Mouse (Mus musculus) midbrain, embryonic 14.5 days (tissue): Measurements from ENCODE around the gene Kif26b. TPM values are rescaled to one million over a fixed set of nuclear protein-coding genes. Genes with fewer than 3 reads are reported as not detected.

Source experiments
- ATAC-seq: fragments of 200-750 bp; cut with Nextera tagmentation; 2 replicates; pipeline ENCODE4 v1.8.0; 2017; ENCODE audit warnings: moderate number of reproducible peaks, moderate library complexity; ENCODE audit not compliant: low FRiP score, low TSS enrichment
- DNase-seq: peaks from one replicate; pipeline ENCODE4 v3.0.0-alpha.2; 2015
- H3K27ac ChIP-seq: fragments of 300-500 bp; sonication (generic); replicated peaks from 2 replicates; pipeline ENCODE4 v1.5.1; 2014; ENCODE audit warnings: mild to moderate bottlenecking, low read depth, low read length, moderate library complexity
- H3K27me3 ChIP-seq: fragments of 300-500 bp; sonication (generic); 2 replicates; pipeline ENCODE4 v1.6.1; 2014; ENCODE audit warnings: low read length, control low read depth, mixed read lengths; ENCODE audit not compliant: control insufficient read depth, insufficient read depth
- H3K36me3 ChIP-seq: fragments of 300-500 bp; sonication (generic); 2 replicates; pipeline ENCODE4 v1.6.1; 2014; ENCODE audit warnings: low read length, control low read depth; ENCODE audit not compliant: control insufficient read depth, insufficient read depth
- H3K4me1 ChIP-seq: fragments of 300-500 bp; sonication (generic); 2 replicates; pipeline ENCODE4 v1.6.1; 2014; ENCODE audit warnings: mild to moderate bottlenecking, antibody characterized with exemption, low read length, control low read depth; ENCODE audit not compliant: control insufficient read depth, insufficient read depth
- H3K4me2 ChIP-seq: fragments of 300-500 bp; sonication (generic); 2 replicates; pipeline ENCODE4 v1.6.1; 2014; ENCODE audit warnings: mild to moderate bottlenecking, low read length, moderate library complexity
- H3K4me3 ChIP-seq: fragments of 300-500 bp; sonication (generic); replicated peaks from 2 replicates; pipeline ENCODE4 v1.5.1; 2014; ENCODE audit warnings: low read depth, low read length
- H3K9ac ChIP-seq: fragments of 300-500 bp; sonication (generic); replicated peaks from 2 replicates; pipeline ENCODE4 v1.6.1; 2014; ENCODE audit warnings: mild to moderate bottlenecking, low read length, moderate library complexity
- H3K9me3 ChIP-seq: fragments of 300-500 bp; sonication (generic); 2 replicates; pipeline ENCODE4 v1.6.1; 2016; ENCODE audit warnings: low read length, control low read depth, mixed read lengths; ENCODE audit not compliant: control insufficient read depth
- WGBS: fragments of 180-500 bp; shearing (Covaris S2); extraction: QIAGEN DNeasy Blood & Tissue Kit; methylation state at CpG from one replicate; pipeline ENCODE4 v1.1.7; 2014; 5-methylcytosine and 5-hydroxymethylcytosine counted together
- polyA plus RNA-seq: library from polyadenylated mRNA; unstranded; fragments of >200 nt; fragmentation: Nextera tagmentation; extraction: Ambion mirVana; gene quantifications from 2 replicates; pipeline ENCODE4 v1.2.1, GENCODE M21; 2014

Gene Kif26b
- polyA plus RNA-seq, 1 experiment from 2014 or later = 12.8 TPM

DNA sequence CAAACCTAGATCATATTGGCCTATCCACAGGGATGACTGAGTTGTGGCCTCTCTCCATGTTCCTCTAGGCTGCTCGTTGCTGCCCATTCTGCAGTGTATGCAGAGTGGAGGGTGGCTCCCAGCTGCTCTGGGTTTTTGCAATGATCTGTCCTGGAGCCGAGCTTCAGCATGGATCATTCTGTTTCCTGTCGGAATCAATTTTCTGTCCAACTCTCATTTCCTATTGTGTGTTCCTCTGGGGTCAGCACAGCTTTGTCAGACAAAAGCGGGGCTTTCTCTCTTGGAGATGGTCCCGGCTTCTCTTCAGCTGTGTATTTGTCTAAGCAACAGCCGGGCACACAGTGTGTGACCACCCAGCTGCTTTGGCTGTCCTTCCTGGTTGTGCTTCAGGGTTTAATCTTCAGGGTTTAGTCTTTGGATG is 98.0 kb downstream of the Kif26b start:
- DNase-seq (peak; percentile 55), ATAC-seq (no peak)
- 15% methylated on average over 6 of the region's 6 CpGs for WGBS
- H3K4me3 ChIP-seq = no peak overlapping the region
- H3K36me3 ChIP-seq = no peaks in the 10 kb centered on the region
- peaks cover 4% of the 10 kb centered on the region for H3K4me1 ChIP-seq
- no peaks in the 10 kb centered on the region for H3K9me3 ChIP-seq
- H3K27me3 ChIP-seq = no peaks in the 10 kb centered on the region
- H3K4me2 ChIP-seq = no peak overlapping the region
- no peak overlapping the region for H3K9ac ChIP-seq
- H3K27ac ChIP-seq = no peak overlapping the region

DNA sequence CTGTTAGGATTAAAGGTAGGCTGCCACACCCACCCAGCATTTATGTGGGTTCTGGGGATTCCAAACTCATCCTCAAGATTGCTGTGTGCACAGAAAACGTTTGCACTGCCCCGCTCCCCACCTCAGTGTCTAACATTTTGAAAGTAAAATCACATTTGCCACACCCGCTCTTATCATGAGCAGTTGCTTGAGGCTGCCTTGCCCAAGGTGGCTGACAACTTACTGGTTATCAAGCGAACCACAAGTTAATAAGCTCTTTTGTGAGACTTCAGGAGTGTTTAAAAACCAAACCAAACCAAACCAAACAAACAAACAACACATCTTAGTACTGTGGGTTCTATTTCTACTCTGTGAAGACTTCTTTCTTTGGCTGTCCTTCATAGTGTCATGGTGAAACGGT is 101.1 kb downstream of the Kif26b start:
- no peak overlapping the region for H3K4me2 ChIP-seq
- no peaks in the 10 kb centered on the region for H3K36me3 ChIP-seq
- H3K9me3 ChIP-seq = no peaks in the 10 kb centered on the region
- H3K4me3 ChIP-seq = no peak overlapping the region
- 80% methylated on average over 5 of the region's 5 CpGs for WGBS
- ATAC-seq (no peak), DNase-seq (no peak)
- H3K27me3 ChIP-seq = no peaks in the 10 kb centered on the region
- peaks cover 12% of the 10 kb centered on the region for H3K4me1 ChIP-seq
- no peak overlapping the region for H3K27ac ChIP-seq
- no peak overlapping the region for H3K9ac ChIP-seq

DNA sequence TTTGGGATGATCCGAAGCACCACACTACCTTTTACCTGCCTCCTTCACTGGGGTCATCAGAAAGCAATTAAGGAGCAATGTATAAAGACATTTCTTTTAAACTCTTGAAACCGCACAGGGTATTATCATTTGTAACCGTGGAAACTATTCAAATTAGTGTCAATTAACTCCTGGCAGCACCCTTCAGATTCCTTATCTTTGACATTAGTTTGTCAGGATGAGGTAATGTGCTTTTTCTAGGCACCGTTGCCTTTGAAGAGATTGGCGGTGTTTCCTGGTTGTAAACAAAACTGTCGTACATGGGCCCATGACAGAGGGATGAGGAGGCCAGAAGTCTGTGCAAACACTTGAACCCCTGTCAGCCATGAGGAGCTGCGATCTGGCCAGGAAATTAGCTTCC is 102.9 kb downstream of the Kif26b start:
- Histone ChIP-seq H3K36me3 (no peaks in the 10 kb centered on the region), H3K27ac (no peak overlapping the region), H3K9me3 (no peaks in the 10 kb centered on the region), H3K4me1 (peaks cover 21% of the 10 kb centered on the region), H3K4me2 (no peak overlapping the region), H3K9ac (no peak overlapping the region), H3K4me3 (no peak overlapping the region), H3K27me3 (no peaks in the 10 kb centered on the region)
- DNase-seq (no peak), ATAC-seq (no peak)
- WGBS = 69% methylated on average over 7 of the region's 7 CpGs

DNA sequence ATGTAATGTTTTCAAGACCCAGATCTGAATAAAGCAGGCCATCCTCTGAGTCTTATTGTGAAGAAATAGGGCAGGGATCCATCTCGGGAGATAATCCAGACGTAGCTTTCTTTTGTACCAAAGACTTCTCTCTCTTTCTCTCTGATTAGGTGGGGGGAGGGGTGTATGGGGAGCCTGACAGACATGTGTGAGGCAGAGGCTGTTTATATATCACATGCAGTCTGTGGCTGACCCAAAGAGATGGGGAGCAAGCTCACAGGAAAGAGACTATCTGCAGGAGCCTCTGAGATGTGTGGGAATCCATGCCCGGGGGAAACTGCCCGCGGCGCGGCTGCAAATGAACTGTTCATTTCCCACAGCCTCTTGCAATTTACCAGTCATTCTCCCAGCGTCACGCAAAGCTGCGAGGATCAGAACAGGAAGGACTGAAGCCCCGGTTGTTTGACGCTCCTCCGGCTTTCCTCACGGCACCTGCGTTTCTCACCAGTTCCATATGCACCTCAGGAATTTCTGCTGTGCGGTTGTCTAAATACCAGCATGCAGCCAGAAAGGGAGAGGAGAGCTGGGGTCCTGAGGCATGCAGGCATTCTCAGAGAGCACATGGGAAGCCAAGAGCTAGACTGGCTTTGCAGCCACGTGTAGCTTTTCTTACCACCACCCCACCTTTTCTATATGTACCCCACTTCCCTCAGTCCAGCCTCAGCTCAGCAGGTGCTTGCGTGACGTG is 105.6 kb downstream of the Kif26b start:
- H3K9me3 ChIP-seq = no peaks in the 10 kb centered on the region
- 0 out of 2 replicates have a peak overlapping the region, but pooled peaks have one; percentile 13 for H3K4me2 ChIP-seq
- WGBS = 48% methylated on average over 19 of the region's 19 CpGs
- H3K27me3 ChIP-seq = no peaks in the 10 kb centered on the region
- H3K27ac ChIP-seq = peak overlapping the region; percentile 74
- H3K9ac ChIP-seq = no peak overlapping the region
- ATAC-seq = no peak; the same call in 1 of the 2 replicates
- no peaks in the 10 kb centered on the region for H3K36me3 ChIP-seq
- H3K4me3 ChIP-seq = no peak overlapping the region
- H3K4me1 ChIP-seq = peaks cover 17% of the 10 kb centered on the region
- peak; percentile 62 for DNase-seq

DNA sequence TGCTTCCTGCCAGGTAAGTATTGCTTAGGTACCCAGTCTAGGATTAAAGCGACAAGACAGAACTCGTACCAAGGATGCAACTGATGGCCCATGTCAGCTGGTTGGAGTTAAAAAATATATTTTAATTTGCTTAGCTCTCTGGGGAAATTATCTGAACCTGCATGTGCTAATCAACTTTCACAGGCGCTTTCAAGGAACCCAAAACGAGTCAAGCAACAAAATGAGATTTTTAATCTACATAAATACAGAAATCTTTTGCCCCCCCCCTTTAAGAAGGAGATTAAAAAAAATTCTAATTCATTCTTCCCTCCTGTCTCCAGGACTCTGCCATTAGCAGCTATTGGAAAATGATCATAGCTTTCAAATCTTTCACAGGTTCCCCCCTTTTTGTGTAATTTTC is 106.5 kb downstream of the Kif26b start:
- Histone ChIP-seq H3K36me3 (no peaks in the 10 kb centered on the region), H3K4me2 (no peak overlapping the region), H3K4me1 (peaks cover 17% of the 10 kb centered on the region), H3K27ac (0 out of 2 replicates have a peak overlapping the region, but pooled peaks have one; percentile 74), H3K9me3 (no peaks in the 10 kb centered on the region), H3K27me3 (no peaks in the 10 kb centered on the region), H3K4me3 (no peak overlapping the region), H3K9ac (no peak overlapping the region)
- WGBS = 63% methylated on average over 4 of the region's 4 CpGs
- ATAC-seq (no peak), DNase-seq (peak; percentile 44)

DNA sequence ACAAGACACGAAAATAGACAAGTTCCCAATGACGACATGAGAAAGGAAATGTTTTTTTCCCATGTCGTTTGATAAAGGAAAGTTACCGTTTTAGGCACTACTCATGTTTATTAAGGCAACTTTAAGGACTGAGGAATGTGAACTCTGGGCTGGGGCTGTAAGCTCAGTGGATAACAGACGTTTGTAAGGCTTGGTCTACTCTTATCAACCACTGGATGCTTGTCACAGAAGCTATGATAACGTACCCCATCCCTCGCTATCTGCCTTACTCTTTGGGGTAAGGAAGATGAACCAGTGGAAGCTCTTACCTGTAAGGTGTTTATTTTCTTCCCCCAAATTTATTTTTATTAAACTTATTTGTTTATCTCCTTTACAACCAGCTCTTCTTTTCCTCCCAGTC is 108.4 kb downstream of the Kif26b start:
- ATAC-seq (no peak), DNase-seq (no peak)
- Histone ChIP-seq H3K4me3 (no peak overlapping the region), H3K27ac (no peak overlapping the region), H3K36me3 (no peaks in the 10 kb centered on the region), H3K4me1 (peaks cover 17% of the 10 kb centered on the region), H3K4me2 (no peak overlapping the region), H3K9ac (no peak overlapping the region), H3K27me3 (no peaks in the 10 kb centered on the region), H3K9me3 (no peaks in the 10 kb centered on the region)
- 91% methylated on average over 7 of the region's 7 CpGs for WGBS

DNA sequence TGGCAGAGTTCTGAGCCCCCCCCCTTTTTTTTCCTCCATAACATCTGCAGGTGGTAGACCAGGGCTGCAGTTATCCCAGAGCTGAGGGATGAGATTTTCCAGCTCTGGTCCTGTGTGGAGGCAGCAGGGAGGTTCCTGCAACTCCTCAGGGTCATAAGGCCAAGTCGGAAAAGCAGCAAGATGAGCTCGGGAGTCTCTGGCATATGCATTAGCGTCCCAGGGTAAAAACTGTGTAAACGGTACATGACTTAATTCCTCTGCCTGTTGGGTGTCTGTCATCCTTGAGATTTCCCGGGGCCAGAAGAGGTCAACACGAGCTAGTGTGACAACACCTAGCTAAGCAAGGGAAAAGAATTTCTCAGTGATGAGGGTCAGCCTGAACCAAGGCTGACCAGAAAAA is 111.0 kb downstream of the Kif26b start:
- no peak for DNase-seq
- Histone ChIP-seq H3K9me3 (no peaks in the 10 kb centered on the region), H3K27me3 (no peaks in the 10 kb centered on the region), H3K4me2 (no peak overlapping the region), H3K27ac (no peak overlapping the region), H3K4me1 (peaks cover 10% of the 10 kb centered on the region), H3K36me3 (no peaks in the 10 kb centered on the region), H3K4me3 (no peak overlapping the region), H3K9ac (no peak overlapping the region)
- 70% methylated on average over 6 of the region's 6 CpGs for WGBS
- no peak for ATAC-seq

DNA sequence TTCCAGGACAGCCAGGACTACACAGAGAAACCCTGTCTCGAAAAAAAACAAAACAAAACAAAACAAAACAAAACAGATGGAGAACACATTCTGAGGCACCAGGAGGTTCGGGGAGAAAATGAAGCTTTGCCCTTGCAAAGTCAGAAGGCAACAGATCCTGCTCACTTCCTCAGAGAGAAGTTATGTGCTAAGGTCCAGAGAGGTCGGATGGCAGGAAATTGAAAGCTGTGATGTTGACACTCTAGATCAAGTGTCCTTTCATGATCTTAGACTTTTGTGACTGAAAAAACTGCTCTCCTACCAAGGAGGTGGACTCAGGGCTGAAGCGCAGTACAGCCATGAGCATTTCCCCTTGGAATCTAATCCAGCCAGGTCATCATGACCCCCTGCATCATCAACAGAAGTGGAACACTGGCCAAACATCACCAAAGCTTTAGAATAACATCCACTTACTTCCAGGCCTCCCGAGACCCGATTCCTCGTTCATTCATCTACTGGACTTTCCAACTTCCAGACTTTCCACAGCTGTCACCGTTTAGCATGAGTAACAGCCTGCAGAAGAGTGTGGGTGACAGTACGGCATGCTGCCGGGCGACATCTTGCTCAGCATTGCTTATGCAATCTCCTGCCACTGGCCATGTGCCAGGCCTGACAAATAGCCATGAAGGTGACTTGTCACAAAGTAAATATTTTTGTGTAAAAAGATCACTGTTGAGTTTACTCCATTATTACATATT is 112.0 kb downstream of the Kif26b start:
- no peaks in the 10 kb centered on the region for H3K36me3 ChIP-seq
- H3K9me3 ChIP-seq = no peaks in the 10 kb centered on the region
- H3K9ac ChIP-seq = no peak overlapping the region
- no peak for DNase-seq
- H3K4me3 ChIP-seq = no peak overlapping the region
- H3K27me3 ChIP-seq = no peaks in the 10 kb centered on the region
- H3K4me1 ChIP-seq = peaks cover 6% of the 10 kb centered on the region
- ATAC-seq = no peak
- no peak overlapping the region for H3K27ac ChIP-seq
- WGBS = 87% methylated on average over 11 of the region's 11 CpGs
- no peak overlapping the region for H3K4me2 ChIP-seq

DNA sequence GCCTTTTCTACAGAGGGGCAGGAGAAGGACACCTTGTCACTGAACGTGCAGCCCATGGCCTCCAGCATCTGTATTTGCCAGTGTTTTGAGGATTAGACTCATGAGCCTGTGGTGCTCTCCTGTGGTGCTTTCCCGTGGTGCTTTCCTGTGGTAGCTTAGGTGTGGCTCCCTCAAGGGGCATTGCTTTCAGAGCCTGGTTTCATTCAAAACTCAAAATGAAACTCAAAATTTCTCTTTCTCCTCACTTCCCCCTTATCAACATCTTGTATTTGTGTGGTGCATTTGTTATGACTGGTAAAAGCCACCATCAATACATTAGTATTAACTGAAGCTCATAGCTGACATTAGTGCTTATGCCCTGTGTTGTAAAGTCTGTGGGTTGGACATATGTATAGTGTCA is 112.9 kb downstream of the Kif26b start:
- Histone ChIP-seq H3K27ac (no peak overlapping the region), H3K9me3 (no peaks in the 10 kb centered on the region), H3K4me1 (no peaks in the 10 kb centered on the region; the same call in 1 of the 2 replicates), H3K9ac (no peak overlapping the region), H3K36me3 (no peaks in the 10 kb centered on the region), H3K4me2 (no peak overlapping the region), H3K4me3 (no peak overlapping the region), H3K27me3 (no peaks in the 10 kb centered on the region)
- WGBS = 74% methylated on average over 2 of the region's 2 CpGs
- DNase-seq = no peak
- no peak for ATAC-seq
